Mouse (Mus musculus): ENCODE results near the gene Rplp1. TPM values are rescaled to one million over a fixed set of nuclear protein-coding genes. Genes with fewer than 3 reads are reported as not detected.

The Rplp1 gene
- polyA plus RNA-seq (2014; fragmentation: Nextera tagmentation; extraction: Ambion mirVana): 1,005 and 1,169 TPM in 2 replicates

- Histone ChIP-seq H3K9ac (peak within 1 kb of the TSS; percentile 76), H3K9me3 (ENCODE audit: control insufficient read depth, low read length) (no peaks in the 10 kb centered on the region), H3K27ac (peak within 1 kb of the TSS; percentile 84), H3K36me3 (replicated peaks; ENCODE audit: control insufficient read depth, insufficient read depth) (peaks cover 28% of the 10 kb centered on the region), H3K4me1 (replicated peaks; ENCODE audit: control insufficient read depth, insufficient read depth, low read length) (peaks cover 12% of the 10 kb centered on the region), H3K4me3 (replicated peaks; ENCODE audit: low read length) (peak within 1 kb of the TSS; percentile 61), H3K4me2 (replicated peaks) (peak within 1 kb of the TSS; percentile 85), H3K27me3 (ENCODE audit: control insufficient read depth, insufficient read depth, low read length) (no peaks in the 10 kb centered on the region)
- under 1% methylated on average over 69 of the region's 70 CpGs for WGBS
- peak; percentile 95 for DNase-seq (ENCODE audit: low spot score)
- peak; percentile 98 for ATAC-seq (ENCODE audit: low FRiP score)
Observed at GRCm38 (mm10) chr9:61914203-61914916, at the start of gene Rplp1. Rplp1 (minus strand) TSS chr9:61914542.

DNA sequence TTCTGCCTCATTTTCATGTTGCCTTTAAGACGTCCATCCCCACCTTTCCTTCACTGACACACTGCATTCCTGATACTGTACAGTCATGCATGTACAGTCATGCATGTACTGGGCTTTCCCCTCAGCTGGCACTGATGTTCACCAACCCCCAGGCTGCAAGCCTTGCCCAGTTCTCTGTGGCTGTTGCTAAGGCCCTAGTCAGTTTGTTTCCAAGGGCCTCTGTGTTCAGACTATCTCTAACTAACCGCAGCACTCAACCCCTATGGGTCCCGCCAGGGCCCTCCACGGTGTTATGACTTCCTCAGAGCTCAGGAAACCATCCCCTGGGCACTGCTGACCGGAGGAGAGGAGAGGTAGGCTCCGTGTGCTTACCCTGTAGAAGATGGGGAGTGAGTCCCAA is 49.0 kb upstream of the Rplp1 start:
- H3K4me3 ChIP-seq (replicated peaks; ENCODE audit: low read length): no peak overlapping the region
- no peaks in the 10 kb centered on the region for H3K9me3 ChIP-seq (ENCODE audit: control insufficient read depth, low read length)
- no peaks in the 10 kb centered on the region for H3K27me3 ChIP-seq (ENCODE audit: control insufficient read depth, insufficient read depth, low read length)
- no peak overlapping the region for H3K4me2 ChIP-seq (replicated peaks)
- no peaks in the 10 kb centered on the region for H3K4me1 ChIP-seq (replicated peaks; ENCODE audit: control insufficient read depth, insufficient read depth, low read length)
- H3K27ac ChIP-seq: no peak overlapping the region
- ATAC-seq (ENCODE audit: low FRiP score) (no peak), DNase-seq (ENCODE audit: low spot score) (no peak)
- H3K36me3 ChIP-seq (replicated peaks; ENCODE audit: control insufficient read depth, insufficient read depth): no peaks in the 10 kb centered on the region
- WGBS: 73% methylated on average over 6 of the region's 6 CpGs
- no peak overlapping the region for H3K9ac ChIP-seq

DNA sequence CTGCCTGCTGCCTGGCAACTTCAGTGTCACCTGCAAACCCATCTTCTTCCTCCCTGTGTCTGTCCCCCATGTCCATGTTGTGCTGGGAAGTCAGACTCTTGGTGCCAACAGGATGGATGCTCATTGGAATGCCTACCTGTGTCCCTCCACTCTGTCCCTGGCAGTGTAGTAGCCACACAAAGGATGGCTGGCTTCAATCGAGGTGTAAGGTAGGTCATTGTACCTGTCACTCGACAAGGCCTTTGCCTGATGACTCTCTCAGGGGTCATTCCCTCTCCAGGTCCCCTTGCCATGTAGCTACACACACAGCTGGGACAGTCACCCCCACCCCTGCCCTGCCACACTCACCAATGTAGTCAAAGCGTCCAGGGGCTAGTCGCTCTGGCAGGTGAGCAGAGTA is 46.8 kb upstream of the Rplp1 start:
- 94% methylated on average over 4 of the region's 4 CpGs for WGBS
- no peak for ATAC-seq (ENCODE audit: low FRiP score)

GRCm38 (mm10) chr9:61960753-61961152 is 46.4 kb upstream of the Rplp1 start:
- Histone ChIP-seq H3K4me1 (replicated peaks; ENCODE audit: control insufficient read depth, insufficient read depth, low read length) (no peaks in the 10 kb centered on the region), H3K9ac (no peak overlapping the region), H3K4me3 (replicated peaks; ENCODE audit: low read length) (no peak overlapping the region), H3K36me3 (replicated peaks; ENCODE audit: control insufficient read depth, insufficient read depth) (no peaks in the 10 kb centered on the region), H3K9me3 (ENCODE audit: control insufficient read depth, low read length) (no peaks in the 10 kb centered on the region), H3K4me2 (replicated peaks) (no peak overlapping the region), H3K27me3 (ENCODE audit: control insufficient read depth, insufficient read depth, low read length) (no peaks in the 10 kb centered on the region), H3K27ac (no peak overlapping the region)
- WGBS: 72% methylated on average over 5 of the region's 5 CpGs
- ATAC-seq (ENCODE audit: low FRiP score) (no peak), DNase-seq (ENCODE audit: low spot score) (no peak)

More for the DNA sequence above, 46.8 kb upstream of the Rplp1 start:
- DNase-seq (ENCODE audit: low spot score): no peak
- H3K4me1 ChIP-seq (replicated peaks; ENCODE audit: control insufficient read depth, insufficient read depth, low read length): no peaks in the 10 kb centered on the region
- H3K27me3 ChIP-seq (ENCODE audit: control insufficient read depth, insufficient read depth, low read length): no peaks in the 10 kb centered on the region
- no peak overlapping the region for H3K9ac ChIP-seq
- no peaks in the 10 kb centered on the region for H3K36me3 ChIP-seq (replicated peaks; ENCODE audit: control insufficient read depth, insufficient read depth)
- no peaks in the 10 kb centered on the region for H3K9me3 ChIP-seq (ENCODE audit: control insufficient read depth, low read length)
- H3K4me3 ChIP-seq (replicated peaks; ENCODE audit: low read length): no peak overlapping the region
- H3K4me2 ChIP-seq (replicated peaks): no peak overlapping the region
- H3K27ac ChIP-seq: no peak overlapping the region

GRCm38 (mm10) chr9:61959921-61960569 is 45.7 kb upstream of the Rplp1 start:
- DNase-seq (ENCODE audit: low spot score) (no peak), ATAC-seq (ENCODE audit: low FRiP score) (no peak)
- no peak overlapping the region for H3K27ac ChIP-seq
- H3K4me3 ChIP-seq (replicated peaks; ENCODE audit: low read length): no peak overlapping the region
- no peaks in the 10 kb centered on the region for H3K9me3 ChIP-seq (ENCODE audit: control insufficient read depth, low read length)
- H3K9ac ChIP-seq: no peak overlapping the region
- no peak overlapping the region for H3K4me2 ChIP-seq (replicated peaks)
- 83% methylated on average over 1 of the region's 1 CpGs for WGBS
- H3K36me3 ChIP-seq (replicated peaks; ENCODE audit: control insufficient read depth, insufficient read depth): no peaks in the 10 kb centered on the region
- no peaks in the 10 kb centered on the region for H3K27me3 ChIP-seq (ENCODE audit: control insufficient read depth, insufficient read depth, low read length)
- H3K4me1 ChIP-seq (replicated peaks; ENCODE audit: control insufficient read depth, insufficient read depth, low read length): no peaks in the 10 kb centered on the region

DNA sequence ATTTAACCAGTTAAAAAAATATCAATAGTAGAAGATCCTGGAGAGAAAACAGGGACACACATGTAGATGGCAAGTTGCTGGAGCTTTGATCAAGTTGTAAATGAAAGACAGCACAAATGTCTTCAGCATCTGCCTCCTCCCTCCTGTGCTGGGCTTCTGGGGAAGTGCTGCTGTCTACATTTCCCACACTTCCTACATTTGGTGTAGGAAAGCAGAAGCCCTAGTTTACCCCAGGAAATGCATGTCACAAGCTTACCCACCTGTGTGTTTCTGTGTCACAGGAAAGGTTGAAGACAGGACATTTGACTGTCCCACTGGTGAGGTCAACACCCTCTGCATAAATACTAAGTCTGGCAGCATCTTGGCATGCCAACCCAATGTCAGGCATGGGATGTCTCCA is 40.4 kb upstream of the Rplp1 start:
- ATAC-seq (ENCODE audit: low FRiP score) (no peak), DNase-seq (ENCODE audit: low spot score) (no peak)
- Histone ChIP-seq H3K9ac (no peak overlapping the region), H3K4me1 (replicated peaks; ENCODE audit: control insufficient read depth, insufficient read depth, low read length) (no peaks in the 10 kb centered on the region), H3K27me3 (ENCODE audit: control insufficient read depth, insufficient read depth, low read length) (no peaks in the 10 kb centered on the region), H3K4me2 (replicated peaks) (no peak overlapping the region), H3K36me3 (replicated peaks; ENCODE audit: control insufficient read depth, insufficient read depth) (no peaks in the 10 kb centered on the region), H3K9me3 (ENCODE audit: control insufficient read depth, low read length) (no peaks in the 10 kb centered on the region), H3K4me3 (replicated peaks; ENCODE audit: low read length) (no peak overlapping the region), H3K27ac (no peak overlapping the region)

- H3K36me3 ChIP-seq (replicated peaks; ENCODE audit: control insufficient read depth, insufficient read depth): no peaks in the 10 kb centered on the region
- ATAC-seq (ENCODE audit: low FRiP score): no peak
- H3K4me3 ChIP-seq (replicated peaks; ENCODE audit: low read length): no peak overlapping the region
- no peak overlapping the region for H3K9ac ChIP-seq
- no peak overlapping the region for H3K4me2 ChIP-seq (replicated peaks)
- H3K27me3 ChIP-seq (ENCODE audit: control insufficient read depth, insufficient read depth, low read length): no peaks in the 10 kb centered on the region
- H3K27ac ChIP-seq: no peak overlapping the region
- WGBS: 54% methylated on average over 7 of the region's 7 CpGs
- DNase-seq (ENCODE audit: low spot score): no peak
- no peaks in the 10 kb centered on the region for H3K9me3 ChIP-seq (ENCODE audit: control insufficient read depth, low read length)
- 0 out of 2 replicates have a peak, but pooled peaks cover 7% of the 10 kb centered on the region for H3K4me1 ChIP-seq (replicated peaks; ENCODE audit: control insufficient read depth, insufficient read depth, low read length)
Observed at GRCm38 (mm10) chr9:61952241-61952640, 37.9 kb upstream of the Rplp1 start.

GRCm38 (mm10) chr9:61947402-61948346 is 33.3 kb upstream of the Rplp1 start:
- 6% methylated on average over 24 of the region's 24 CpGs for WGBS
- H3K27ac ChIP-seq: no peak overlapping the region

More at GRCm38 (mm10) chr9:61947402-61948346, 33.3 kb upstream of the Rplp1 start:
- ATAC-seq (ENCODE audit: low FRiP score) (peak; percentile 85), DNase-seq (ENCODE audit: low spot score) (peak; percentile 91)
- H3K4me1 ChIP-seq (replicated peaks; ENCODE audit: control insufficient read depth, insufficient read depth, low read length): 0 out of 2 replicates have a peak, but pooled peaks cover 12% of the 10 kb centered on the region
- peak overlapping the region; percentile 66 for H3K4me3 ChIP-seq (replicated peaks; ENCODE audit: low read length)
- H3K4me2 ChIP-seq (replicated peaks): peak overlapping the region; percentile 100
- H3K36me3 ChIP-seq (replicated peaks; ENCODE audit: control insufficient read depth, insufficient read depth): no peaks in the 10 kb centered on the region
- peak overlapping the region; percentile 56 for H3K9ac ChIP-seq
- H3K9me3 ChIP-seq (ENCODE audit: control insufficient read depth, low read length): no peaks in the 10 kb centered on the region
- H3K27me3 ChIP-seq (ENCODE audit: control insufficient read depth, insufficient read depth, low read length): no peaks in the 10 kb centered on the region
